Mouse (Mus musculus) heart, adult 9 months (tissue): ENCODE measurements at regions not wholly inside any gene's neighbourhood (a gene's known extent, or its start where the extent isn't known, plus 50 kb on each side); places are given as distances from the start of the nearest gene placed in this dataset.

Experiments
- DNase-seq, 2 experiments: peaks; one replicate each; pipeline ENCODE4 v3.0.0; 2022; ENCODE audit warnings: low spot score in 2 of 2

DNA sequence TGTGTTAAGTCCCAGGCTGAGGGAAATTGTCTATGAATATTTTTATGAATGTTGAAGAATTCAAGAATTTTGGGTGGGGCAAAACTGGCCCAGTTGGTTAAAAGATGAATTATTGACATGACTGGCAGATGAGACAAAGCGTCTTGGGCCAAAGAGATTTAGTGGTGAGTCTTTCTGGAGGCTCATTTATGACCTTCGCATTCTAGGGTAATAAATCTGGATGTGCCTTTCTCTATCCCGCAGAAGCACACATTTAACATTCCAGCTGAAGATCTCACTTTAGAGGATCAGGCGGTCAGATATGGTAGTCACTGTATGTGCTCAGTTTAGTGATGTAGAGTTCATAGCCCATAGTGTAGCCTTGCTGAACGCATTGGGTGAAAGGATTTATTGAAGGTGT, 296.9 kb upstream of the Gm21798 start:
- no peak for DNase-seq

DNA sequence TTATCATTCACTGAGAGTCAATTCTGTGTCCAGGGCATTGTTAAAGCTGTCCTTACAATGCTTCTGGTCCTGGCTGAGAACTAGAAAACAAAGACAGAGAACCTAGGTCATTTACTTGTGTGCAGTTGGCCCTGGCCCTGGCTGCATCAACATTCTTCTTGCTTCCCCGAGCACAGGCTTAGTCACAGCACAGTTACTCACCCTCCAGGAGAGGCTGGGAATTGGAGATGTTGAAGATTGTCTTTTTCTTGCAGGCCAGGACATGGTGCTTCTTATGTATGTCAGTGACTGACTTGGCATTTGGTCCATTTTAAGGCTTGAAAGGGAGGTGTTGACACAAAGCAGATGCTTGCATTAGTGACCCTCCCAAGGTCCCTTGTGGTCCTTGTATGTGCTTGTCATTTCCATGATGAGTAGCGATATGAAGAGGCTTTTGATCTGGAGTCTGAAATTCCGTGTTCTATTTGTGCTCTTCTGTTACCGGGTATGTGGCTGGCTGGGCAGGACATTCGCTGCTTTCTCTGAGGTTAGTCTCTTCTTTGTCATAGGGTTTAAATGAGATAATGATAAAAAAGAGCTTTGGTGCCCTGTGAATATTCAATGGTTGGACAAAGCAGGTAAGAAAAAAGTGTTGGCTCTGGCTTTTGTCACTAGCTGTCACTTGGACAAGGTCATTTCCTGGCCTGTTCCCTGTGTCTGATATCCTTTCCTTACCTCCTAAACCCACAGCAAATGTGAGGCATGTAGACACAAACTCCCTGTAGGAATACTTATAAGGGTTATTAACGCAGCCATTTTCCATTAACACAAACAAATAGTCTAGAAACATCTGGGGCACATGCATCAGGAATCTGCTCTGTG, 285.0 kb upstream of the Gm21798 start:
- DNase-seq: peak; percentile 29 to 33

DNA sequence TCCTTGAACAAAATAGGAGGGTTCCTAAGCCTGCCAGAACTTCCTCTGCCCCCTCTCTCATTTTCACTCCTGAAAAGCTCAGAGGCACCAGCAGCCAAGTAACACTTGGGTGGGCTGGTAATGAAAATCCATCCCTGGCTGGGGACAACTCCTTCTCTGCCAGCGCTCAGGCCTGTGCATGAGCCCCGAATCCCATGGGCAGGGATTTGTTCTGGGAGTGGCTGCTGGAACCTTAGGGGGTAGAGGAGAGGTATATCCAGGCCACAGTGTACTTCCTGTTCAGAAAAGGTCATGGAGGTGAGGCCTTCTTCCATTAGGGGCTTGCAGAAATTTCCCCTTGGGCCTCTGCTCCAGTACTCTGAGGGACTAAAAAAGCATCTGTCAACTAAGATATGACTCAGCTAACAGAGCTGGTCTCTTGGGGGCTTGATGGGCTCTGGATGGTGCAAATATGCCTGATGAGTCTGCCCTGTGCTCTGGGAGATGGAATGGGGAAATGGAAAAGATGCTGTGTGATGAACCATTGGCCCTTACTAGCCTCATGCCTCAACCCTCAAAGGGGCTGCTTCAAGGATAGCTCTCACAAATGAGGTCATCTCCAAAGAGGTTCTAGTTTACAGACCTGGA, 284.2 kb upstream of the Gm21798 start:
- peak; percentile 51 to 52 for DNase-seq

DNA sequence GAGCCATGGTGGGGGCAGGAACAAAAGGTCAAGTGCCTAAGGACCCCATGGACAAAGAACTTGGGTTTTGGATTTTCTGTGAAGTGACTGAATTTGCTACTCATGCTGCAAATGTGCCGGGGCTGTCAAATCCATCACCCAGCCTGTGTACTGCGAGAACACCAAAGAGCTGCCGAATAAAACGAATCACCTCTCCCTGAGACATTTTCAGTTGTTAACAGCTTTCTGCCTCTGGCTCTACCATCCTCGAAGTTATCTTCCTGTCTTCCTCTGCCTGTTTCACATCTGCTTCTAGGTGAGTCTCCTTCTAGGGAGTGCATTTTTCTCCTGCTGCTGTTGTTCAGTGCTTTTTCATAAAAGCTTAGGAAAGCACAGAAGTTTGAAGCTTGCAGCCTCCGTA, 283.3 kb upstream of the Gm21798 start:
- no peak for DNase-seq

DNA sequence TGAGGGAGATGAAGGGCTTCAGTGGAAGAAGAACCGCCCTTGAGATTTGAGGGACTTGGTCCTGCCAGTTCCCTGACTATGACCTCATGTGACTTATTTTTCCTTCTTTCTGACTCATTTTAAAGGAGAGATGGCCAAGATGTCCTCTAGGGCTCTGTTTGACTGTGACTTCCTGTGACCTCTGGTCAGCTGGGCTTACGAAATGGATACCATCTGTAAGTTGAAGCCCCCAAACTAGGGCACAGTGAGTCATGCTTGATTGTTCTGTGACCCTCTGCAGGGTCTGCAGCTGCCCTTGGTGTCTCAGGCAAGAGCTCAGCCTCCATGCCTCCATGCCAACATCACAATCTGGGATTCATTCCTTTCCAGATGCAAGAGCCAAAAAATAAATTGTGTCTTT, 282.3 kb upstream of the Gm21798 start:
- peak; percentile 64 to 70 for DNase-seq

DNA sequence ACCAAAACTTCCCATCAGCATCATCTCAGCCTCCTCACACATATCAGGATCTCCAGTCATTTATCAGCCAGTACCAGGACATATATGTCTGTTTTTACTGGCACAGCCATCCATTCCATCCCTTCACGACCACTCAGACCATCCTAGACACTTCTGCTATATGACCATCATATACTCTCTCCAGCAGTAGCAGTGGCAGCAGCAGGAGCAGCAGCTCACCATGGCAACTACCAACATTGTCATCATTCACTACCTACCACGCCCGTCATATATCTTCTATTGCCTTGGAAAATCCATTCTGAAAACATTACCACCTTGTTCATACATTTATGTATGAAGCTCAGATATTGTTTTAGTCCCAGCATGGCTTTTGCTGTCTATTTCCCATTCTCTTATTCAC, 276.1 kb upstream of the Gm21798 start:
- DNase-seq: no peak

DNA sequence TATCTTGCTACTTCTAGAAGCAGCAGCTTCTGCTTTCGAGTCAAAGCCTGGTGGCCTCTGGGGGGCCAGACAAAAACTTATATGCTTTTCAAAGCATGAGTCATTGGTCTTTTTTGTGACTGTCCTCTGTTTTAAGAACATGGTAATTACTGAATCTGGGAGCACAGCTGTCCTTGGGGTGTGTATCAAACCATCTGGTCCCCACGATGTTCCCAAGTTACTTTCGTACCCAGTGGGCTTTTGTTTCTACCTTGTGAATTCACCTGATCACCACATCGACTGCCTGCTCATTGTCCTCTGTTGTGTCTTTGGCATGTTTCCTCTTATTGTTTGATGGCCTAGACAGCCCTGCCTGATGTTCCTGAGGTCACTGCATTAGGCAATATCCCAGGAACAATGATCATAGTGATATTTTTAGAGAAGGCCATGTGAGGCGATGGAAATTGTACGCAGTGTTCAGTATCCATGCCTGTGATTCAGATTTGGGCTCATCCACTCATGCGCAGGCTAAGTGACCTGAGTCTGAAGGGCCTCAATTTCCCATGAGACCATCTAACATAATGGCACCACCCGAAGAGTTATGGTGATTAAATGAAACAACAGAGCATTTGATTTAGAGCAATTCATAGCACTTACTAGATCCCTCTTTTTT, 275.1 kb upstream of the Gm21798 start:
- DNase-seq: peak; percentile 92 to 93

DNA sequence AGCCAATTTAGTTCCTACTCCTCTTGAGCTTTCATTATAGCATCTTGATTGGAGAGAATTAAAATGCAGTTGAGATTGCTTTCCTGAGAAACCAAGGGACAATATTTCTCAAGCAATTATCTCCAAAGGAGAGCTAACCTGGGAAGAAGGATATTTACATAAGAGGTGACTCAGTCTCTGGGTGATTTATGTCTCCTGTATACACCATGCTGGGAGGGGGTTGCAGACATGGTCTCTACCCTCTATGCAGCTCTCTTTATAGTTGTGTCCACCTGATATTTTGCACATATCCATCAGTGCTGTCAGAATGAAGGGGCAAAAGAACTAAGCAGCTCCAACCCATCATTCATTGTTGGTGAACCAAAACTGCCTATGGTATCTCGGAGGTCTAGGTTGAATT, 274.6 kb upstream of the Gm21798 start:
- no peak for DNase-seq

DNA sequence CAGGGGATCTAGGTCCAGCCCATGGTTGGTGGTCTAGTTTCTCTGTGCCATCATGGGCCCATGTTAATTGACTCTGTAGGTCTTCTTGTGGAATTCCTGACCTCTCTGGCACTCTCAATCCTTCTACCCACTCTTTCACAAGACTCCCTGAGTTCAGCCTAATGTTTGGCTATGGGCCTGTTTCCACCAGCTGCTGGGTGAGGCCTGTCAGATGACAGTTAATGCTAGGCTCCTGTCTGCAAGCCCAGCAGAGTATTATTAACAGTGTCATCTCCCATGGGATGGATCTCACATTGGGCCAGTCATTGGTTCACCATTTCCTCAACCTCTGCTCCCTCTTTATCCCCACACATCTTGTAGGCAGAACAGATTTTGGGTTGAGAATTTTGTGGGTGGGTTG, 271.5 kb upstream of the Gm21798 start:
- no peak for DNase-seq

DNA sequence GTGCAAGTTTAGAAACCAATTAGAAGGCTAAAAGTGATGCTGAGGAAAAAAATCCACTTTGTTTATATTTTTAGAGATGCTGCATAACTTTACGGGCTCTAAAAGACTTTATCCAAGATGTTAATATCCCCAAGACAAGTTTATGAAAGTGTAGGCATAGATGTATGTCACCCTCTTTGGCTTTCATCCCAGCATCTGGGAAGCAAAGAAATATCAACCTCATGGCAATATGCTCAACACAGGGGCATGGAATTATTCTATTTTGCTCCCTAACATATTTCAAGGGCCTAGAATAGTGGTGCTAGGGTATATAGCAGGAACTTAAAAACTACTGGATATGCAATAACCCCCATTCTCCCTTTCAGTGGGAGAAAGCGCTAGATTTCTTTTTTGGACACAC, 260.0 kb upstream of the Gm21798 start:
- no peak for DNase-seq

DNA sequence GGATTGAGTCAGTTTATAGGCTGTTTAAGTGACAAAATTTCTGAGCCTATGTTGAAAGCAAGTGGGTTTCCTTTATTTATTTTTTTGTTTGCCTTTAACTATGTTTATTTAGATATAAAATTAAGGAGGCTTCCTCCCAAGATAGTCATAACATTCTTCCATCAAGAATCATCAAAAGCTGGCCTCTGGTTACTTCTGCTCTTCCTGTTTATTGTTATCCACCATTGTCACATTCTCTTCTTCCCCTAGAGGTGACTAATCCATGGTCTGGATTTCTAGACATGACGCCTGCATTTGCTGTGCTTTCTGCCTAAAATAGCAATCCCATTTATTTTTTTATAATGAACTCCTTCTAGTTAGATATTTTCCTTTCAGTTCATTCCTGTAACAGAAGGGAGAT, 259.3 kb upstream of the Gm21798 start:
- DNase-seq: no peak

DNA sequence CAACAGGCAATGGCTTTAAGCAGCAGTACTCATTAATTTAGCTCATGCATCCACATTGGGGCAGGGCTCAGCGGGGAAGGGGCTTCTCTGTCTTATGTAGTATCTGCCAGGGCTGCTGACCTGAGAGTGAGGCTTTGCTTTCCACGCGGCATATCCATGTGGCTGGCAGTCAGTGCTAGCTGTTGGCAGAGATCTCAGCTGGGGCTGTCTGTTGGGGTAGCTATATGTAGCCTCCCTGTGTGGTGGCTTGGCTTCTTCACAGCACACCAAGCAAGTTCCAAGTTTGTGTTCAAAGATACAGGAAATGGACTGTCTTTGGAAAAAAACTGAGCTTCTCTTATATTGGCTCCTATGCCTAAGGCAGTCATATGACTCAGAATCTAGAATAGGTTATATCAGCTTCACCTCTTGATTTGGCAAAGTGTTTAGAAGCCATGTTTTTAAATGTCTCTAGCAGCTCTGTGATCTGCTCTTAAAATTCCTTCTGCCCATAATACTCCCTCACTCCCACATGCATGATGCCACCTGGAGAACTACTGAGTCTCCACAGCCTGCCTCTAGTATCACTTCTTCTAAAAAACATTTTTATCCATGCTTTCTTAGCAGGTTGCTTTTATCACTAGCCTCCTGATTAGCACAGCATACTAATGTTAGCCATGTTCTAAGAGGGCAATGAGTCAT, 254.9 kb upstream of the Gm21798 start:
- DNase-seq: peak in 1 of 2 experiments; percentile 42

DNA sequence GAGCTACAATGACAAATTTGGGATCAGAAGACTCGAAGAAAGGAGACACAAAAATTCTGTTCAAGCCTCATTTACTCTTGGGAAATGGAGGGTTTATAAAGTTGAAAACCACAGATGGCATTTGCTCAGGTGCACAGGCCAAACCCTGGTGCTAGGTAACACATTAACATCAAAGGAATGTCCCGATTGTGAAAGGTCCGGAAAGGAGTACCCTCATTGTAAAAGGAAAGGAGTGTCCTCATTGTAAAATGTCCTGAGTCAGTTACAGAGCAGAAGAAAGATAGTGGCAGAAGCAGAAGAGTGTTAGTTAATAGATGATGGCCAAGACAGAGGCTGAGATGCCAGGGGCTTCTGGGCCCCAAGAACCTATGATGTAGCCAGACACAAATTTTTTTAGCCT, 252.8 kb upstream of the Gm21798 start:
- no peak for DNase-seq

DNA sequence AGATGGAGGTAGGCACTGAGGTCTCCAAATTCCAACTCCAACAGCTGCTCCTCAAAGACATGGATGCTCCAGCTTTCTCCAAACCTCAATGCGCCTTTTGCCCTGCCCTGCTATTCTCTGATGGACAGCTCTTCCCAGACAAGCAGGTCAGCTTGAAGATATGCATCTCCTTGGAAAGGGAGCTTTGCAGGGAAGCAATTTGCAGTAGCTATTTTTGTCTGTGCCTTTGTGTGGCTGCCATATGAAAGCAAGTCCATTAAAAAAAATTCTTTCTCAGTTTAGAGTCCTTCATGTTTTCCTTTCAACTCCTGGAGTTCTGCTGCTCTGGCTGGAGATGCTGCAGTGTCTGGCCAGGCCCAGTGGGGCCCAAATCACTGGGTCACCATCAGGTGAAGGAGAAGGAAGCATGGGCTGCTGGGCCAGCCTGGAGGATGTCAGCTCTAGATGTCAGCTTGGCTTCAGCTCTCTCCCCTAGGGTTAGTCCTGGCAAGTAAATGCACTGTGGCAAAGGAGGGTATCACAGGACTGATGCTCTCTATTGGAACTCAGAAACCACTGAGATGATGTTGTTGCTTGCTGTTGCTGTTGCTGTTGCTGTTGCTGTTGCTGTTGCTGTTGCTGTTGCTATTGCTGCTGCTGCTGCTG, 240.5 kb upstream of the Gm21798 start:
- no peak for DNase-seq

DNA sequence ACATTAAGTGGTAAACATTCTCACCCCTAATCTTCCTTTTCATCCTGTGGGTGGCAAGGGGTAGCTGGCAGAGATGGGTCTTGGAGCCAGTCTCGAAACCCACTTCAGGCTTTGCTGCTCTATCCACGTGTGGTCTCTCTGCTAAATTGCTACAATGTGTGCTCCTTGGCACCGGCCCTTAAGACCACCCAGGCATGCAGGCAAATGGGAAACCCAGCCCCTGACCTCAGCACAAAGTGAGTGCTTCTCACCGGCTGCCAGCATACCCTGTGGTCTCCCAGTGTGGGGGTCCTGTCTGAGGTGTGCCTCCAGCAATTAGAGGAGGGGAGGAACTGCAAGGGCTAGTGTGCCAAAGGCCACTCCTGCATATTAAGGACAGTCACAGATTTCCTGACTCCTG, 238.5 kb upstream of the Gm21798 start:
- DNase-seq: no peak

DNA sequence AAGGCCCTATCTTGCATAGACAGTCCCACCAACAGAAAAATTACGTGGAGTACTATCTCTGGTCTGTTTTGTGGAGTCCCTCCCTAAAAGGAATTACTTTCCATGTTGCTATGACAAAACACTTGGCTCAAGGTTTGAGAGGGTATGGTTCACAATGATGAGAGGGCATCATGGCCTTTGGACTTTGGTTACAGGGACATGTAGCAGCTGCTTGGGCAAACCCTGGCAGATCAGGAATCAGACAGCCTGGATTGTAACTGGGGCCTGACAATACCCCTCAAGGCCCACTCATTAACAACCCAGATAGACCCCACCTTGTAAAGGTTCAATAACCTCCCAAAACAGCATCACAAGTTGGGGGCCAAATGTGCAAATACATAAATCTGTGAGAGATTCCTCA, 237.0 kb upstream of the Gm21798 start:
- DNase-seq: no peak

DNA sequence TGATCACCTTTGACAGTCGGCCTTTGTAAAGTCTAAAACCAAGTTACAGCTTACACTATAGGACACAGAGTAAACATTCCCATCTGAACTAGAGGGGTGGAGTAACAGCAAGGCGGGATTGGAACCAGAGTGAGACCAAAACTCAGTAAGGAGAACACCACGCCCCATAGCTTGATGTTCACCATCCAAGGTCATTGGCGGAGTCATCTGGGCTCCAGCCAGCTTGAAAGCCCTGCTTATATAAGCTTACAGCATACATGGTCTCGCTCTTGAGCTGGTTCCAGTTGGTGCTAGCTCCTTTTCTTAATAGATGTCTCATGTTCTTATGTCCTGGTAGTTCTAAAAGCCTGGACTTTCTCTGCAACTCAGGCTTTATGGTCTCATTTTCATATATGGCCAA, 236.4 kb upstream of the Gm21798 start:
- no peak for DNase-seq

DNA sequence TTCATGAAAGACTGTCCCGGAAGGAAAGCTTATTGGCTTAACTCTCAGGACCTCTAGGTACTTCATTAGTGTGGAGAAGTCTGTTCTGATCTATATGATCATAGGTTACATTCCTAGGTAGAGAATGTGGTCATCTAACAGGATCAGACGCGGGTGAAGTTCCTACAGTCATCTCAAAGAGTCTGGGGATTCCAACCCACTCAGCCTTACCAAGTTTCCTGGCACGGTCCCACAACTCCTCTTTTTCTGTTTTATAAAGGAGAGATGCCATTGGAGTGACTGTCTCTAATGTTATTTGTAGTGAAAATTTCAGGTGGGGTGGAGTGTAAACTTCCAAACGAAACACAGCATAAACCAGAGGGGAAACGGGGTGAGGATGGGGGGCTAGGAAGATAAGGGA, 233.4 kb upstream of the Gm21798 start:
- no peak for DNase-seq

DNA sequence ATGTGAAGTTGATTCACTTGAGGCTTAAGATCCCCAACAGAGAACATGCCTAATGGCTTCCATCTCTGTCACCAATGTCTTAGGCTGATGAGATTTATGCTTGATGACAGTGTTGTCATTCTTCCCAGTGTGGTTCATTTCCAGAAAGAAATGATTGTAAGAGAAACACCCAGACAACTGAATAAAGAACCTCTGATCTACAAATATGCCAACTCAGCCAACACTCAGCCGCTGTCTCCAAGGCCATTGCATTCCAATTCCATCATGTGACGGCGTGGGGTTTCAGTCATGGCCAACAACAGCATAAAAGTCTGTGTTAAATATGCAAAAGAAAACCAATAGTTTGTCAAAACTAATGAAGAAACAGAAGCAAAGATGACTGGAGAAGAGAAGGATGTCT, 230.7 kb upstream of the Gm21798 start:
- DNase-seq: no peak

DNA sequence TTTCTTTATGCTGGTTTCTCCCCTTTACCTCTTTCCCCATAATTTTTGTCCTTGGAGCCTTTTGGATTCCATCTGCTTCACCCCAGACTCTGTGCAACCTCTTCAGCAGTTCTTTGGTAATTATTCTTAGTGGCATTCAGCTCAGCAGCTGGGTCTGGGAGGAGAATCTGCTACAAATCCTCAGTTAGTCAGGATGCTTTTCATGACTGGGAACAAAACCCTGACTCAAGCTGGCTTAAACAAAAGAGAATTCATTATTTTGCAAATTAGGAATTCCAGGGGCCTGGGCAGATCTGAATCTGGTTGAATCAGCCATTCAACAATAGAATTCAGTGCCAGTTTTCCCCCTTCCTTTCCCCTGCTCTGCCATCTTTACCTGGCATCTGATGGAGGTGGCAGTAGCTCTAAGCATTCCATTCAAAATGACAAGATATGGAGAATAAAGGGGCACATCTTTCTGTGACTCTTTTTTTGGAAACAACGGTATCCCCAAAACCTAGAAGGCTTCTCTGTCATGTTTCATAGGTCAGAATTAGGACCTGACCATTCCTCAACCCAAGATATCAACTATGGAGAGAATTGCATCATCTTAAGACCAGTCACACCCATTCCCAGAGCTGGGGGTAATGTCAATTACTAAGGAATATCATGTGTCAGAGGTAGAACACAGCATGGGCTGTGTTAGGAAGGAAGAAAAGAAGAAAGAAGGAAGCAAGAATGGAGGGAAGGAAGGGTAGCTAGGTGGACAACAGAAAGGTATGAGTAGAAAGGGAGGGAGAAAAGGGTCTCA, 227.2 kb upstream of the Gm21798 start:
- DNase-seq: no peak

DNA sequence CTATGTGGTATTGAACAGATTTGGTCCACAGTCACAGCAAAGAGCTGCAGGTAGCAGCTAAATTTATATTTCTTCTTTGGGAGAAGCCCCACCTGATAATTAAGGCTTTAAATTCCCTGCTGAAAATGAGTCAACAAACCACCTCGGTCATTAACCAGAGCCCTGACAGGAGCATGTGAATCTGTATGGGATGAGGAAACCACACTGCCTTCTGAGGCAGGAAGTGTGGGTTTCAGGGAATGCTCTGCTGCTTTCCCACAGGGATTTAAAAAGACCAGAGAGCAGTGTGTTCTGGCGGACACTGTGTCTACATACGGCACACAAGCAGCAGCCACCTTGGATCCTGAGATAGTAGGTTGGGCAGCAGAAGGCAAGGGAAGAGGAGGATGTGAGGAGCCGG, 204.0 kb upstream of the Gm21798 start:
- DNase-seq: no peak
